Mouse (Mus musculus) brown adipose tissue, adult 24 weeks (tissue): ENCODE measurements around the gene Rundc1. TPM values are rescaled to one million over a fixed set of nuclear protein-coding genes. Genes with fewer than 3 reads are reported as not detected.
"Not testable (repeated sequence)": the region's sequence is repeated elsewhere in the genome, so short reads cannot be mapped to it uniquely, and the experiment has no call there.

Source experiments
- H3K27ac ChIP-seq: fragments of 200-500 bp; replicated peaks from 2 replicates; pipeline ENCODE4 v1.5.1; 2012; ENCODE audit warnings: low read depth, mild to moderate bottlenecking, low read length
- H3K4me1 ChIP-seq: fragments of 200-500 bp; 2 replicates; pipeline ENCODE4 v1.6.1; 2012; ENCODE audit warnings: low read length, mixed read lengths; ENCODE audit not compliant: control insufficient read depth, insufficient read depth, insufficient read length
- H3K4me3 ChIP-seq: fragments of 200-500 bp; 2 replicates; pipeline ENCODE4 v1.5.1; 2012; ENCODE audit warnings: low read depth, mild to moderate bottlenecking, low read length, moderate library complexity; ENCODE audit not compliant: insufficient read depth
- polyA plus RNA-seq: library from polyadenylated mRNA; stranded (reverse); fragments of >200 nt; gene quantifications from 2 replicates; pipeline ENCODE4 v1.2.4, GENCODE M21; 2012; ENCODE audit not compliant: missing spikeins, insufficient read depth, insufficient read length

Gene Rundc1
- polyA plus RNA-seq = 5.6 and 5.8 TPM in 2 replicates

DNA sequence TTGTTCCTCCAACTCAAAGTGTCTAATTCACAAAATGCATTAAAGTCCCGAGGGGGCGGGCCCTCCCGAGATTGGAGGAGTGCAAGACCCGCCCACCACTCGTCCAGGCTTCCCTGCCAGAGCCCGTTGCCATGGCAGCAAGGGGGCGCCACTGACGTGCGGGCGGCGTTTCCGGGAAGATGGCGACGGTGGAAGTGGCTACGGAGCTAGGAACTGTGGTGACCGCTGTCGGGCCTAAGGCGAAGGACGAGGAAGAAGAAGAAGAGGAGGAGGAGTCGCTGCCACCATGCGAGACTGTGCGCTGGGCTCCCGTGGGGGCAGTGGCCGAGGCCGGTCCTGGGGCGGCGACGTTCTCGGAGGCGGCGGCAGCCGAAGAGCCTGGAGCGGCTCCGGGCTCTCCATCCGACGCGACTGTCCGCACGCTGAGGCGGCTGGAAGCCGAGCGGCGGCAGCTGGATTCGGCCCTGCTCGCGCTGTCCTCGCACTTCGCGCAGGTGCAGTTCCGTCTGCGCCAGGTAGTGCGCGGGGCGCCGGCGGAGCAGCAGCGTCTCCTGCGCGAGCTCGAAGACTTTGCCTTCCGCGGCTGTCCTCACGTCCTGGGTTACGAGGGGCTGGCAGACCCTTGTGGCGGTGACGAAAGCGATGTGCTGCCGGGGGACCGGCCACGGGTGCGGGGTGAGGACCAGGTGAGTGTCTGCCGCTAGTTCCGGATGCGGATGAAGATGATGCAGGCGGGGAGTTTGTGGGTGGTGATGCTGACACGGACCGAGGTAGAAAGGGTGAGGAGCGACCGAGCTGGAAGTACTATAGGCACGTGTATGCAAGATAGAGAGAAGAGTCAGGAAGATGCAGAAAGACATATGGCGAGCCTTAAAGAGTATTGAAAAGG is at the start of gene Rundc1, which contains the start of gene Ptges3l:
Gene Rundc1 (plus strand): TSS at position 161 of the 889 bp plus-strand sequence.
Gene Ptges3l (minus strand): TSS at position 409 of the 889 bp plus-strand sequence.
- Histone ChIP-seq H3K27ac (peak within 1 kb of the TSS; percentile 73), H3K4me1 (peaks cover 8% of the 10 kb centered on the region), H3K4me3 (peak within 1 kb of the TSS; percentile 93)

DNA sequence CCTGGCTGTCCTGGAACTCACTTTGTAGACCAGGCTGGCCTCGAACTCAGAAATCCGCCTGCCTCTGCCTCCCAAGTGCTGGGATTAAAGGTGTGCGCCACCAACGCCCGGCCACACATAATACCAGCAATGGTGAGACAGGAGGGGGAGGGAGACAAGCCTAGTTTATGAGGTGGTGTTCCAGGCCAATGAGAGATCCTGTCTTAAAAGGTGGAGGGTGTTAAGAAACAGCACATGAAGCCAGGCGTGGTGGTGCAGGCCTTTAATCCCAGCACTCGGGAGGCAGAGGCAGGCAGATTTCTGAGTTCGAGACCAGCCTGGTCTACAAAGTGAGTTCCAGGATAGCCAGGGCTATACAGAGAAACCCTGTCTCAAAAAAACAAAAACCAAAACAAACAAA is 46.7 kb upstream of the Rundc1 start:
- H3K4me3 ChIP-seq, H3K4me1 ChIP-seq: not testable (repeated sequence)
- H3K27ac ChIP-seq = peak overlapping the region; percentile 92

- peaks cover 2% of the 10 kb centered on the region; the same call in 1 of the 2 replicates for H3K4me1 ChIP-seq
- H3K27ac ChIP-seq = peak overlapping the region; percentile 92
- H3K4me3 ChIP-seq = no peak overlapping the region
Observed at GRCm38 (mm10) chr11:101378926-101379325, 46.0 kb upstream of the Rundc1 start.

GRCm38 (mm10) chr11:101381817-101382216 is 43.1 kb upstream of the Rundc1 start:
- peaks cover 3% of the 10 kb centered on the region; the same call in 1 of the 2 replicates for H3K4me1 ChIP-seq
- no peak overlapping the region for H3K4me3 ChIP-seq
- no peak overlapping the region for H3K27ac ChIP-seq

DNA sequence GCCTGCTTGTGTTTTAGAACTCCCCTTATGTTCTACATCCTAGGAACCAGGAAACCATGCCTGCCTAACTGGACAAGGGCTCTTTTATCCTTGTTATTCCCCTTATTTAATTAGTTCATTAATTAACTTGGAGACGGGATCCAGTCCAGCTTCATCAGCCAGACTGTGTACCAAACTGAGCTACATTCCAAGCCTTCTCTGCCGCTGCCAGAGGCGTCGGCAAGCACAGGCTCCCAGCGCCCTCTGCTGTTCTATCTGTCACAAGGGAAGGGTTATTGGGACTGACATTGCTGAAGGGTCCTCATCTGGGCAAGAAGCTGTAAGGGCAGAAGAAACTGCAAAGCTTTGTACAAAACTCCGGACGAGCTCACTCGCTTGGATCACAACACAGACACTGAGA is 29.8 kb upstream of the Rundc1 start:
- Histone ChIP-seq H3K4me3 (no peak overlapping the region), H3K4me1 (no peaks in the 10 kb centered on the region), H3K27ac (no peak overlapping the region)

DNA sequence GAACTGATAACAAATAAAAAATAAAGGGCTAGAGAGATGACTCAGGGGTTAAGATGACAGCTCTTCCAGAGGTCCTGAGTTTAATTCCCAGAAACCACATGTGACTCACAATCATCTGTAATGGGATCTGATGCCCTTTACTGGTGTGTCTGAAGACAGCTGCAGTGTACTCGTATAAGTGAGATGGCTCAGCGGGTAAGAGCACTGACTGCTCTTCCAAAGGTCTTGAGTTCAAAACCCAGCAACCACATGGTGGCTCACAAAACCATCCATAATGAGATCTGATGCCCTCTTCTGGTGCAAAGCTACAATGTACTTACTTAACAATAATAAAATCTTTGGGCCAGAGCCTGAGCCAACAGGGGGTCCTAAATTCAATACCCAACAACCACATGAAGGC is 9.6 kb upstream of the Rundc1 start:
- Histone ChIP-seq H3K4me3 (no peak overlapping the region), H3K4me1 (no peaks in the 10 kb centered on the region), H3K27ac (no peak overlapping the region)

DNA sequence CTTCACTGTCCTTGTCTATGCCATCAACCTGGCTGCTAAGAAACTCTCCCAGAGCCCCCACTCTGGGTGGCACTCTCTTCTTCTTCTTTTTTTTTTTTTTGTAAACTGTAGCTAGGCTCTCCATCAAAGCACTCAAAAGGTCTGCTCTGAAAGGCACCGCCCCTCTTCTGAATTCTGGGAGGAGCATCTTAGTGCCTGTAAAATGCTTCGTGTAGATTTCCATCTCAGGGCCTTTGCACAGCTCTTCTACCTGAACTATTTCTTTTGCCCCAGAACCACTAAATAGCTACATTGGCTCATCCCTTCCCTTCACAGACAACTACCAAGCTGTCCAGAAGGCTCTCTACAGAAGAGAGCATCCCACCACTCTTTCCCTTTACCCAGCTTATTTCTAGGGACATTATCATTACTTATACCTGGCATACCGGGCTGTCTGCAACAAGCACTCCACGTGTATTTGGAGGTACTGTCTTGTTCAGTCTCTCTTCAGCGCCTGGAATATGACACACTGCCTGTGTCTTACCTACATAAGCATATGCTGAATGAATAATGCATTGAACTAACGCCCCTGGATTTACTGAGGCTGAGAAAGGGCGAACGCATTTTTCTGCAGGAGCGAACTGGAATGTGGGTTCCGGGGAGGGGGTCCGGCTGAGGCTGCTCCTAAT is 8.3 kb upstream of the Rundc1 start:
- H3K4me3 ChIP-seq = peak overlapping the region; percentile 97
- no peaks in the 10 kb centered on the region for H3K4me1 ChIP-seq
- no peak overlapping the region for H3K27ac ChIP-seq

DNA sequence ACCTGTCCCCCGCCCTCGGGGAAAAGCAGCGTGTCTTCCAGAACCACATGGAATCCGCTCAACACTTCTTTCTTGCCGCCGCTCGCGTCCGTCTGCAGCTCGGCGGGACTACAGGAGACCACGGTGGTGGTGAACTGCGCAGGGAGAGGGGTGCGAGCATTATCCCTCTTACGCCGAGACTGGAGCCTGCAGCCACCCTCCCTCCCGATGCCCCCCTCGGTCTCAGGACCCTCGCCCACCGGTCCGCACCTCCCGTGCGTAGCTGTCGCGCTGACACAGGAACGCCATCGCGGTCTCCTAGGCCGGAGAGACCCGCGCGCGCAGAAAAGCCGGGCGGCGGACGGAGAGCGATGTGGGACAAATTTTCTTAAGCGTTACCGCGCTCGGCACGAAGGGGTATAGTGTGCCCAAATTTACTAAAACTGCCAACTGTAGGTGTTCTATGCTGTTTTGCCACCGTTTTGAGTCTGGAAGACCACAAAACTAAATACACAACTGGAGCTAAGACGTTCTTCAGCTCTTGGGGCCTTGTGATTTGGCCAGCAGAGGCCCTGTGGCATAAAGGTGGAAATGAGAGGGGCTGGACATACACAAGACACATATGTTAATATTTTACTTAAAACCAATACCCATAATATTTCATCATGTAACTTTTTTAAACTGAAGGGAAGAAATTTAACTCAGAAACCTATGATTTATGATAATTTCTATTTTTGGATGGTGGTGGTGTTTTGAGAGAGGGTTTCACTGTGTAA is 7.6 kb upstream of the Rundc1 start, which contains the start of gene Aarsd1:
Gene Aarsd1 (minus strand): TSS at position 515 of the 755 bp plus-strand sequence.
- peak within 1 kb of the TSS; percentile 97 for H3K4me3 ChIP-seq
- H3K4me1 ChIP-seq = no peaks in the 10 kb centered on the region
- H3K27ac ChIP-seq = peak within 1 kb of the TSS; percentile 94

- H3K4me3 ChIP-seq = no peak overlapping the region
- peaks cover 1% of the 10 kb centered on the region; the same call in 1 of the 2 replicates for H3K4me1 ChIP-seq
- no peak overlapping the region for H3K27ac ChIP-seq
Observed at GRCm38 (mm10) chr11:101418991-101419390, 5.9 kb upstream of the Rundc1 start.

- no peak overlapping the region for H3K4me3 ChIP-seq
- H3K27ac ChIP-seq = no peak overlapping the region
- peaks cover 5% of the 10 kb centered on the region; the same call in 1 of the 2 replicates for H3K4me1 ChIP-seq
Observed at GRCm38 (mm10) chr11:101419610-101420009, 5.3 kb upstream of the Rundc1 start.

DNA sequence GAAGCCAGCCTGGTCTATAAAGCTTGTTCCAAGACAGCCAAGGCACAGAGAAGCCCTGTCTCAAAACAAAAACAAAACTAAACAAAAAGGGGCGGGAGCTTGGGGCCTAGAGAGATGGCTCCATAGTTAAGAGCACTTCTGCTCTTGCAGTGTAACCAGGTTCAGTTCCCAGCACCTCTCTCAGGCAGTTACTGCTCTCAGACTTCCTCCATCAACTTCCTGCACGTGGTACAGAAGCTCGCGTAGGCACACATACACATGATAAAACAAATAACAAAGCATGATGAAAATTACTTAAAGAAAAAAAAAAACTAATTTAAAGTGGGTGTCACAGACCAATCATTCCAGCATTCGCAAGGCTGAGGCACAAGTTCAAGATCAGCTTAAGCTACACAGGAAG is 4.7 kb upstream of the Rundc1 start:
- H3K4me1 ChIP-seq = peaks cover 5% of the 10 kb centered on the region; the same call in 1 of the 2 replicates
- no peak overlapping the region for H3K27ac ChIP-seq
- no peak overlapping the region for H3K4me3 ChIP-seq

GRCm38 (mm10) chr11:101424105-101424851 is 607 bp upstream of the Rundc1 start, which contains the start of gene Gm27029:
Gm27029 (minus strand) TSS chr11:101424796.
- peak within 1 kb of the TSS; percentile 73 for H3K27ac ChIP-seq

DNA sequence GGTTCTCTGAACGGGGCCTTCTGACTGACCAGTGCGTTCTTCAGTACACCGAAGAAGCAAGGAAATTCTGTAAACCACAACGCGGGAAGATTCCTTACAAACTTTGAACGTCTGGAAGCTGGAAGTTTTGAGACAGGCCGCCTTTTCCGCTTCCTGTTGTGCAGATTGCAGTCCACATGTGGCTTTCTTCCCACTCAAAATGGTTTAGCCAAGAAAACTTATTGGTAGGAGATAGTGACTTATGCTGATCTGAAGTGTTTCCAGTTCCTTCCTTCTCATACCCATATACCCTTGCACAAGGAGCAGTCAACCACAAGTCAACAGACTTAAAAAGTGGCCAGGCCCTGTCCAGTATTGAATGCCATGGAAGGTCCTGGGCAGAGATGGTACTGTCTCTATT is 1.3 kb downstream of the Rundc1 start:
- H3K4me3 ChIP-seq = peak overlapping the region; percentile 93
- peaks cover 8% of the 10 kb centered on the region for H3K4me1 ChIP-seq
- no peak overlapping the region for H3K27ac ChIP-seq

More at GRCm38 (mm10) chr11:101424105-101424851, 607 bp upstream of the Rundc1 start, which contains the start of gene Gm27029:
- Histone ChIP-seq H3K4me1 (peaks cover 8% of the 10 kb centered on the region), H3K4me3 (peak within 1 kb of the TSS; percentile 93)

DNA sequence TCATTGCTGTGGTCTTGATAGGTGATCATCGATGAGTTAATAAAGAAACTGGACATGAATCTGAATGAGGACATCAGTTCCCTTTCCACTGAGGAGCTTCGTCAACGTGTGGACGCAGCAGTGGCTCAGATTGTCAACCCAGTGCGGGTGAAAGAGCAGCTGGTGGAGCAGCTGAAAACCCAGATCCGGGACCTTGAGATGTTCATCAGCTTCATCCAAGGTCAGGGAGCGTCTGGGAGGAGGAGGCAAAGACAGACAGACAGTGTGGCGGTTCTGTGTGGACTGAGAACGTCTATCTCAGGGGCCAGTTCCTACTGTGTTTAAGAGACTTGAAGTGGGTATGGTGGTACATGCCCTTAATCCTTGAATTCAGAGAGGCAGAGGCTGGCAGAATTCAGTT is 6.4 kb downstream of the Rundc1 start:
- no peaks in the 10 kb centered on the region; the same call in 1 of the 2 replicates for H3K4me1 ChIP-seq
- H3K27ac ChIP-seq = no peak overlapping the region
- H3K4me3 ChIP-seq = no peak overlapping the region
